Mouse (Mus musculus) bone marrow, adult 2 months (tissue): ENCODE results near the gene Ndufaf1.

ENCODE experiments used
- CTCF ChIP-seq: fragments of 200-500 bp; IDR thresholded peaks from 2 replicates; pipeline ENCODE4 v1.5.1; 2011; ENCODE audit warnings: low read length, control low read depth; ENCODE audit not compliant: control insufficient read depth, insufficient read depth
- POLR2A ChIP-seq: fragments of 200-500 bp; IDR thresholded peaks from 2 replicates; pipeline ENCODE4 v1.6.1; 2011; ENCODE audit warnings: low read depth, mild to moderate bottlenecking, control low read depth, low read length, borderline replicate concordance; ENCODE audit not compliant: control insufficient read depth

- TF ChIP-seq POLR2A (no peak), CTCF (no peak)
Observed at GRCm38 (mm10) chr2:119698472-119698871, 35.8 kb upstream of the Ndufaf1 start.
